Mouse (Mus musculus) kidney, postnatal 4 days (tissue): ENCODE data around the gene Slc38a10.

ENCODE experiments used
- DNase-seq, 2 experiments: peaks; one replicate each; pipeline ENCODE4 v3.0.0; 2021; ENCODE audit warnings: mixed read lengths in 2 of 2

Slc38a10 gene

GRCm38 (mm10) chr11:120137625-120138004, 13.5 kb downstream of the Slc38a10 start:
- peak in 1 of 2 experiments; percentile 54 for DNase-seq

- no peak for DNase-seq
Observed at GRCm38 (mm10) chr11:120136796-120137624, 14.1 kb downstream of the Slc38a10 start.

GRCm38 (mm10) chr11:120136195-120136594, 15.0 kb downstream of the Slc38a10 start:
- DNase-seq, result no peak

- DNase-seq, result no peak
Observed at GRCm38 (mm10) chr11:120134847-120135530, 16.2 kb downstream of the Slc38a10 start.

GRCm38 (mm10) chr11:120134148-120134547, 17.0 kb downstream of the Slc38a10 start:
- no peak for DNase-seq

GRCm38 (mm10) chr11:120129281-120129680, 21.9 kb downstream of the Slc38a10 start:
- no peak for DNase-seq

- DNase-seq, result no peak
Observed at GRCm38 (mm10) chr11:120126845-120127244, 24.3 kb downstream of the Slc38a10 start.

GRCm38 (mm10) chr11:120122126-120122525, 29.0 kb downstream of the Slc38a10 start:
- DNase-seq, result no peak

- peak; percentile 80 to 85 for DNase-seq
Observed at GRCm38 (mm10) chr11:120120642-120121420, 30.3 kb downstream of the Slc38a10 start.

- no peak for DNase-seq
Observed at GRCm38 (mm10) chr11:120119936-120120541, 31.1 kb downstream of the Slc38a10 start.

GRCm38 (mm10) chr11:120119108-120119507, 32.0 kb downstream of the Slc38a10 start:
- no peak for DNase-seq

- no peak for DNase-seq
Observed at GRCm38 (mm10) chr11:120117626-120118025, 33.5 kb downstream of the Slc38a10 start.

GRCm38 (mm10) chr11:120114488-120115215, 36.5 kb downstream of the Slc38a10 start:
- no peak for DNase-seq

- DNase-seq, result peak; percentile 33 to 45
Observed at GRCm38 (mm10) chr11:120112136-120112535, 39.0 kb downstream of the Slc38a10 start.

GRCm38 (mm10) chr11:120111033-120111432, 40.1 kb downstream of the Slc38a10 start:
- DNase-seq, result peak; percentile 72 to 80

GRCm38 (mm10) chr11:120110554-120110953, 40.6 kb downstream of the Slc38a10 start:
- no peak for DNase-seq

GRCm38 (mm10) chr11:120109558-120110210, 41.5 kb downstream of the Slc38a10 start:
- no peak for DNase-seq

GRCm38 (mm10) chr11:120107796-120108195, 43.4 kb downstream of the Slc38a10 start:
- DNase-seq, result peak in 1 of 2 experiments; percentile 52

- no peak for DNase-seq
Observed at GRCm38 (mm10) chr11:120107026-120107425, 44.1 kb downstream of the Slc38a10 start.

GRCm38 (mm10) chr11:120103431-120103997, 47.6 kb downstream of the Slc38a10 start:
- DNase-seq, result no peak

GRCm38 (mm10) chr11:120101036-120101435, 50.1 kb downstream of the Slc38a10 start:
- DNase-seq, result peak; percentile 82 to 87
